Comparison of ENCODE assay signal across 8 mouse cellular contexts in the genomic region with DNA sequence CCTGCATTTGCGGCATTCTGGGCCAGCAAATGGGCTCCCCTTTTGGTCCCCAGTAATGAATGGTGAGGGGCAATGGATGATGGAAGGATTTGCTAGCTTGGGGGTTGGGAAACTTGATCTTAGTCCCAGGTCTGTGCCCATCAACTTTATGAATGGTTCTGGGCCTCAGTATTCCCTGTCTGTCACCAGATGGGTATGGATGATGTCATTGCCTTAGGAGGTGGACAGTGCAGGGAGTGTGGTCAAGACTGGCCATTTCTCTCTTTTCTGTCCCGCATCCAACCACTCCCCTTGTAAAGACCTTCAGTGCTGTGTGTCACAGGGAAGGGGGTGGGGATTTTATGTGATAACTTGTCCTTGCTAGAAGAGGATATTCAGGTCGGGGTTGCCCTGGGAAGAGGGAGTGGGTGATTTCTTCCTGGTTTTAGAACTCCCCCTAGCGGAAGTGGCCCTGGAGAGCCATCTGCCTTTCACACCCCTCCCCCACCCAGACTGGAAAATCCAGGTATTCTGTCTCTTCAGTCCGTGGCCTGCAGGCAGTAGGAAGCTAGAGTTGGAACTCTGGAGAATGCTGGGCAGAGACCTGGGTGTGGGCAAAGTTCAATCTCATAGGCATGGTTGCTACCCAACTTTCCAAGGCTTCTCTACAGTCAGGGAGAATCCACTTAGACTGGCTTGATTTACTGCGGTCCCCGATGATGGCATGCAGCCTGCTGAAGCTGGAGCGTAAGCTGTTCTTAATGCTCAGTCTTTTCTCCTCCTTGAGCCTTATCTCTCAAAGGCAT. TPM values are rescaled to one million over a fixed set of nuclear protein-coding genes. Genes with fewer than 3 reads are reported as not detected.
DNase-seq lines count a peak whose midpoint lies in the region; ATAC-seq and TF ChIP-seq lines count a peak whose summit lies in the region.
"Had no signal": no experiment of that assay in that cellular context is flagged by ENCODE, and none has a peak within 500 bp of the region (broad histone marks: within the 10 kb centered on the region; RNA-seq: fewer than 3 reads in every experiment).

No protein-coding gene starts in this region.

- H3K27ac ChIP-seq in CH12.LX (ENCODE audit: insufficient read depth, low read depth): no peak overlapping the region
- 0 out of 2 replicates have a peak overlapping the region, but pooled peaks have one; percentile 30 for H3K27ac ChIP-seq in hindbrain, embryonic 11.5 days (ENCODE audit: low read depth, low read length)
- H3K27ac ChIP-seq in limb, embryonic 13.5 days: peak overlapping the region; percentile 96
- peak overlapping the region; percentile 95; the same call in 1 of the 2 replicates for H3K27ac ChIP-seq in midbrain, embryonic 15.5 days

- peak overlapping the region; percentile 86 for H3K4me2 ChIP-seq in CH12.LX (ENCODE audit: insufficient read depth, low read depth, poor library complexity, severe bottlenecking)
- peak overlapping the region; percentile 89 for H3K4me2 ChIP-seq in hindbrain, embryonic 11.5 days (replicated peaks; ENCODE audit: low read depth, low read length)
- H3K4me2 ChIP-seq in limb, embryonic 13.5 days (replicated peaks): peak overlapping the region; percentile 74
- H3K4me2 ChIP-seq in midbrain, embryonic 15.5 days: peak overlapping the region; percentile 76

- H3K27me3 ChIP-seq in CH12.LX (replicated peaks): no peaks in the 10 kb centered on the region
- H3K27me3 ChIP-seq in hindbrain, embryonic 11.5 days (ENCODE audit: control insufficient read depth, insufficient read depth, low read length): no peaks in the 10 kb centered on the region
- no peaks in the 10 kb centered on the region for H3K27me3 ChIP-seq in limb, embryonic 13.5 days
- no peaks in the 10 kb centered on the region for H3K27me3 ChIP-seq in midbrain, embryonic 15.5 days (replicated peaks)

- H3K79me2 ChIP-seq in CH12.LX (replicated peaks; ENCODE audit: control insufficient read depth, extremely low read depth, insufficient read depth, poor library complexity, severe bottlenecking): no peaks in the 10 kb centered on the region

- H3K9ac ChIP-seq in CH12.LX (ENCODE audit: insufficient read depth, low read depth): peak overlapping the region; percentile 83; the same call in 1 of the 2 replicates
- H3K9ac ChIP-seq in hindbrain, embryonic 11.5 days (ENCODE audit: low read depth, low read length): peak overlapping the region; percentile 91; the same call in 1 of the 2 replicates
- H3K9ac ChIP-seq in limb, embryonic 13.5 days: peak overlapping the region; percentile 92
- peak overlapping the region; percentile 85 for H3K9ac ChIP-seq in midbrain, embryonic 15.5 days

- ATAC-seq in hindbrain, embryonic 11.5 days (ENCODE audit: low FRiP score): no peak
- ATAC-seq in limb, embryonic 13.5 days (ENCODE audit: low FRiP score, low read depth): no peak
- no peak for ATAC-seq in midbrain, embryonic 15.5 days (replicated peaks)

- no peak for TF ChIP-seq POLR2A in CH12.LX (IDR thresholded peaks at IDR 0.05; ENCODE audit: low read depth, low read length)

- in situ Hi-C loops in CH12.LX (cut with MboI; ENCODE audit: low pct_ligation_motif_present, low pct_unique_long_range_greater_than_20kb, low sequenced_read_pairs): no loop called here

- no peaks in the 10 kb centered on the region for H3K9me3 ChIP-seq in CH12.LX (replicated peaks; ENCODE audit: low read length)
- H3K9me3 ChIP-seq in hindbrain, embryonic 11.5 days (ENCODE audit: control insufficient read depth, low read length): no peaks in the 10 kb centered on the region
- no peaks in the 10 kb centered on the region for H3K9me3 ChIP-seq in limb, embryonic 13.5 days
- H3K9me3 ChIP-seq in midbrain, embryonic 15.5 days: no peaks in the 10 kb centered on the region

- TF ChIP-seq CTCF in CH12.LX (conservative IDR thresholded peaks at IDR 0.05 in 1 of 2, IDR thresholded peaks at IDR 0.05 in 1 of 2; ENCODE audit: low read depth in 2 of 2, low read length in 2 of 2): peak in 1 of 2 experiments; percentile 71; a peak in 2 of 4 replicates

- dilution Hi-C loops in CH12.LX (cut with MboI; ENCODE audit: extremely low pct_ligation_motif_present, extremely low pct_unique_long_range_greater_than_20kb, low sequenced_read_pairs): no loop called here

- 36% methylated on average over 8 of the region's 8 CpGs for WGBS in hindbrain, embryonic 11.5 days
- 27% methylated on average over 8 of the region's 8 CpGs for WGBS in limb, embryonic 13.5 days
- WGBS in midbrain, embryonic 15.5 days: 26% methylated on average over 8 of the region's 8 CpGs

- no peak for TF ChIP-seq EP300 in CH12.LX (IDR thresholded peaks at IDR 0.05; ENCODE audit: low read length)

- peaks cover 22 to 60% of the 10 kb centered on the region in 2 experiments for H3K4me1 ChIP-seq in CH12.LX (ENCODE audit: control insufficient read depth in 1 of 2, insufficient read depth in 2 of 2)
- peaks cover 19% of the 10 kb centered on the region for H3K4me1 ChIP-seq in hindbrain, embryonic 11.5 days (replicated peaks; ENCODE audit: control insufficient read depth, insufficient read depth, low read length)
- H3K4me1 ChIP-seq in limb, embryonic 13.5 days: peaks cover 61% of the 10 kb centered on the region
- H3K4me1 ChIP-seq in midbrain, embryonic 15.5 days: peaks cover 62% of the 10 kb centered on the region

- TF ChIP-seq RAD21 in CH12.LX (IDR thresholded peaks at IDR 0.05; ENCODE audit: low read depth, low read length): peak; percentile 38

- H3K4me3 ChIP-seq in CH12.LX (replicated peaks in 1 of 3; ENCODE audit: low read depth in 2 of 3, low read length in 2 of 3, poor library complexity in 1 of 3): peak overlapping the region; percentile 79 to 90 (median 90)
- peak overlapping the region; percentile 92 for H3K4me3 ChIP-seq in hindbrain, embryonic 11.5 days (ENCODE audit: low read depth, low read length)
- peak overlapping the region; percentile 73 for H3K4me3 ChIP-seq in limb, embryonic 13.5 days
- peak overlapping the region; percentile 88 for H3K4me3 ChIP-seq in midbrain, embryonic 15.5 days

- DNase-seq in CH12.LX (ENCODE audit: extremely low read depth) (no peak), MN1 (ENCODE audit: low spot score) (peak; percentile 63)
- peak; percentile 81 for DNase-seq in embryo, embryonic 10.5 days (ENCODE audit: low spot score)
- DNase-seq in hindbrain, embryonic 11.5 days (ENCODE audit: low spot score): peak; percentile 68
- DNase-seq in frontal cortex, postnatal 14 days (ENCODE audit: low spot score in 2 of 2): no peak

- H3K36me3 ChIP-seq in CH12.LX (replicated peaks in 1 of 2; ENCODE audit: control insufficient read depth in 1 of 2, insufficient read depth in 1 of 2, low read length in 1 of 2): peaks cover 0 to 12% of the 10 kb centered on the region in 2 experiments
- no peaks in the 10 kb centered on the region for H3K36me3 ChIP-seq in hindbrain, embryonic 11.5 days (ENCODE audit: control insufficient read depth, insufficient read depth, low read length)
- H3K36me3 ChIP-seq in limb, embryonic 13.5 days: peaks cover 7% of the 10 kb centered on the region
- H3K36me3 ChIP-seq in midbrain, embryonic 15.5 days (replicated peaks): no peaks in the 10 kb centered on the region

TF ChIP-seq in CH12.LX, 34 proteins besides CTCF, POLR2A, EP300 and RAD21 (continues in another document):
- TF ChIP-seq CHD1 (IDR thresholded peaks at IDR 0.05; ENCODE audit: low read depth, low read length) (no peak), NELFE (IDR thresholded peaks at IDR 0.05; ENCODE audit: low read depth, low read length) (no peak), NRF1 (IDR thresholded peaks at IDR 0.05; ENCODE audit: low read depth, low read length) (no peak), MAFK (IDR thresholded peaks at IDR 0.05; ENCODE audit: insufficient replicate concordance, low read length) (no peak), ZC3H11A (IDR thresholded peaks at IDR 0.05; ENCODE audit: low read depth, low read length) (no peak), E2F4 (IDR thresholded peaks at IDR 0.05; ENCODE audit: insufficient replicate concordance, low read depth, low read length) (no peak)

RNA-seq across cellular contexts. Expression of a gene that starts 2.8 kb away (rescaled TPM):
- total RNA-seq in CH12.LX (2012; rRNA removed) (16.8 and 18.6 TPM in 2 replicates), CH12.LX (2014; rRNA removed) (12.3 and 12.5 TPM in 2 replicates)
- polyA plus RNA-seq in CH12.LX (2012; ENCODE audit: insufficient read length, low read depth): 45.1 and 45.4 TPM in 2 replicates
- polyA plus RNA-seq in hindbrain, embryonic 11.5 days (2014; fragmentation: Nextera tagmentation; extraction: Ambion mirVana): 45.8 and 61.1 TPM in 2 replicates
- 128 and 138 TPM in 2 replicates for polyA plus RNA-seq in limb, embryonic 13.5 days (2015; fragmentation: Nextera tagmentation; extraction: Ambion mirVana)
- polyA plus RNA-seq in midbrain, embryonic 15.5 days (2015; fragmentation: Nextera tagmentation; extraction: Ambion mirVana): 198 and 199 TPM in 2 replicates

RNA-seq across cellular contexts. Expression of a gene that starts 19.4 kb away (rescaled TPM):
- 2,073 and 2,338 TPM in 2 replicates for total RNA-seq in CH12.LX (2012; rRNA removed)
- 1,878 and 2,226 TPM in 2 replicates for total RNA-seq in CH12.LX (2014; rRNA removed)
- 1,387 and 2,564 TPM in 2 replicates for polyA plus RNA-seq in CH12.LX (2012; ENCODE audit: insufficient read length, low read depth)
- 437 and 458 TPM in 2 replicates for polyA plus RNA-seq in hindbrain, embryonic 11.5 days (2014; fragmentation: Nextera tagmentation; extraction: Ambion mirVana)
- 547 and 558 TPM in 2 replicates for polyA plus RNA-seq in limb, embryonic 13.5 days (2015; fragmentation: Nextera tagmentation; extraction: Ambion mirVana)
- 259 and 277 TPM in 2 replicates for polyA plus RNA-seq in midbrain, embryonic 15.5 days (2015; fragmentation: Nextera tagmentation; extraction: Ambion mirVana)

RNA-seq across cellular contexts. Expression of a gene that starts 25.9 kb away (rescaled TPM):
- total RNA-seq in CH12.LX (2012; rRNA removed) (0.47 and 0.50 TPM in 2 replicates), CH12.LX (2014; rRNA removed) (not detected in 2 replicates)
- 0.41 TPM in 1 of 2 replicates, not detected in the other for polyA plus RNA-seq in CH12.LX (2012; ENCODE audit: insufficient read length, low read depth)
- 0.39 and 0.60 TPM in 2 replicates for polyA plus RNA-seq in hindbrain, embryonic 11.5 days (2014; fragmentation: Nextera tagmentation; extraction: Ambion mirVana)
- polyA plus RNA-seq in limb, embryonic 13.5 days (2015; fragmentation: Nextera tagmentation; extraction: Ambion mirVana): 0.83 TPM in 1 of 2 replicates, not detected in the other
- polyA plus RNA-seq in midbrain, embryonic 15.5 days (2015; fragmentation: Nextera tagmentation; extraction: Ambion mirVana): 0.50 and 1.1 TPM in 2 replicates
- total RNA-seq: heart, postnatal 10 days had no signal

RNA-seq across cellular contexts. Expression of a gene that starts 35.2 kb away (rescaled TPM):
- total RNA-seq in CH12.LX (2012; rRNA removed) (16.7 and 17.3 TPM in 2 replicates), CH12.LX (2014; rRNA removed) (19.3 and 19.6 TPM in 2 replicates)
- 21.5 and 21.7 TPM in 2 replicates for polyA plus RNA-seq in CH12.LX (2012; ENCODE audit: insufficient read length, low read depth)
- polyA plus RNA-seq in hindbrain, embryonic 11.5 days (2014; fragmentation: Nextera tagmentation; extraction: Ambion mirVana): 13.1 and 17.0 TPM in 2 replicates
- 21.0 and 23.3 TPM in 2 replicates for polyA plus RNA-seq in limb, embryonic 13.5 days (2015; fragmentation: Nextera tagmentation; extraction: Ambion mirVana)
- 16.2 and 17.6 TPM in 2 replicates for polyA plus RNA-seq in midbrain, embryonic 15.5 days (2015; fragmentation: Nextera tagmentation; extraction: Ambion mirVana)

RNA-seq across cellular contexts. Expression of a gene that starts 39.0 kb away (rescaled TPM):
- total RNA-seq in CH12.LX (2012; rRNA removed) (4.6 and 4.9 TPM in 2 replicates), CH12.LX (2014; rRNA removed) (13.7 and 14.0 TPM in 2 replicates)
- polyA plus RNA-seq in CH12.LX (2012; ENCODE audit: insufficient read length, low read depth): 11.9 and 12.4 TPM in 2 replicates
- polyA plus RNA-seq in hindbrain, embryonic 11.5 days (2014; fragmentation: Nextera tagmentation; extraction: Ambion mirVana): 15.1 TPM in 2 replicates
- 11.7 and 12.5 TPM in 2 replicates for polyA plus RNA-seq in limb, embryonic 13.5 days (2015; fragmentation: Nextera tagmentation; extraction: Ambion mirVana)
- 33.3 and 33.8 TPM in 2 replicates for polyA plus RNA-seq in midbrain, embryonic 15.5 days (2015; fragmentation: Nextera tagmentation; extraction: Ambion mirVana)

Comparison
In these comparisons a context has a peak if more than half of its experiments do, and no peak if none do; other contexts are left out.
1. DNase-seq: peak in MN1 (single experiment), embryo, embryonic 10.5 days (single experiment) and hindbrain, embryonic 11.5 days (single experiment); none in CH12.LX (single experiment) and frontal cortex, postnatal 14 days (0 of 2).
2. Peak in every context shown above with its lines, with median percentiles within 50 percentile points of each other: H3K4me2 ChIP-seq, H3K4me3 ChIP-seq and H3K9ac ChIP-seq.